Mouse (Mus musculus) G1E (cell line): ENCODE measurements around the gene Zfp418.

Experiments
- CTCF ChIP-seq: IDR thresholded peaks from 2 replicates; pipeline ENCODE4 v1.5.1; 2012; ENCODE audit warnings: low read depth, low read length, inconsistent platforms, mixed read lengths
- GATA1 ChIP-seq: IDR thresholded peaks from 2 replicates; pipeline ENCODE4 v1.6.1; 2012; ENCODE audit warnings: borderline replicate concordance, low read length, inconsistent platforms, mixed read lengths
- GATA2 ChIP-seq: IDR thresholded peaks from 2 replicates; pipeline ENCODE4 v1.6.1; 2012; ENCODE audit warnings: low read depth, low read length, inconsistent platforms, borderline replicate concordance
- POLR2AphosphoS5 ChIP-seq: IDR thresholded peaks from 2 replicates; pipeline ENCODE4 v1.6.1; 2012; ENCODE audit warnings: low read depth, low read length, inconsistent platforms; ENCODE audit not compliant: insufficient replicate concordance
- TAL1 ChIP-seq: conservative IDR thresholded peaks from 2 replicates; pipeline ENCODE4 v1.6.1; 2012; ENCODE audit warnings: low read depth, low read length, inconsistent platforms, mixed read lengths

- no peak for TF ChIP-seq CTCF
- no peak for TF ChIP-seq POLR2AphosphoS5
- no peak for TF ChIP-seq TAL1
- TF ChIP-seq GATA1: no peak
- TF ChIP-seq GATA2: no peak
Measured at GRCm38 (mm10) chr7:7187417-7188190, 16.5 kb downstream of the Zfp418 start.
